Mouse (Mus musculus) left cerebral cortex, postnatal 10 days (tissue): ENCODE data around the gene Gm5458. TPM values are rescaled to one million over a fixed set of nuclear protein-coding genes. Genes with fewer than 3 reads are reported as not detected.
A peak's percentile ranks its signal among the peaks of the same experiment; 100 is the strongest.
"Not testable (repeated sequence)": the region's sequence is repeated elsewhere in the genome, so short reads cannot be mapped to it uniquely, and the experiment has no call there.

Experiments used
- DNase-seq, 2 experiments: peaks; one replicate each; pipeline ENCODE4 v3.0.0; 2021 to 2022; ENCODE audit warnings: low spot score in 2 of 2, mixed read lengths in 1 of 2; ENCODE audit errors: extremely low spot score in 1 of 2
- intact Hi-C: fragments of 180-260 bp; cut with DNase I; formaldehyde crosslinking; loops from one replicate; pipeline ENCODE4 v1.15.1; 2025
- total RNA-seq, 2 experiments: library from RNA; stranded (reverse); gene quantifications; 2 replicates each; pipeline ENCODE4 v1.2.3; 2021

Gene Gm5458
- total RNA-seq = not detected

- intact Hi-C loops, DNase-seq: not testable (repeated sequence)
Observed at GRCm38 (mm10) chr14:19602481-19602880, at the start of gene Gm5458. Gm5458 (minus strand) TSS chr14:19602581.

DNA sequence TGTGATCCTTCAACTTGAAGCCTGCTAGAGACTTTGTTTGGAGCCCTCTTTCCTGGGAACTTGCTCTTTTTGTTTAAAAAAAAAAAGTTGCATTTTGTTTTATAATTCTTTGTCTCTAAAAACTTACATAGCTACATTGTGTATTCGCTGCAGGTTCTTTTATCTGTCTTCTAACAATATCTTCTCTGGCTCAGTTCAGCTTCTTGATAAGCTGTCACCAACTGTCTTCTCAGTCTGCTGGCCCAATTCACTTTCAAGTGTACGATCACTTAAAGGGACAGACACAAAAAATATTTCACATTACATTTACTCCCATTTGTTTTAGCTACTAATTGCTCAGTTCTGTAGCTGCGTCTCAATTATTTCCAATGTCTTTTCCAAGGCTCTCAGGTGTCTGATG, 43.9 kb upstream of the Gm5458 start:
- intact Hi-C loops = no loop called here
- DNase-seq = no peak

DNA sequence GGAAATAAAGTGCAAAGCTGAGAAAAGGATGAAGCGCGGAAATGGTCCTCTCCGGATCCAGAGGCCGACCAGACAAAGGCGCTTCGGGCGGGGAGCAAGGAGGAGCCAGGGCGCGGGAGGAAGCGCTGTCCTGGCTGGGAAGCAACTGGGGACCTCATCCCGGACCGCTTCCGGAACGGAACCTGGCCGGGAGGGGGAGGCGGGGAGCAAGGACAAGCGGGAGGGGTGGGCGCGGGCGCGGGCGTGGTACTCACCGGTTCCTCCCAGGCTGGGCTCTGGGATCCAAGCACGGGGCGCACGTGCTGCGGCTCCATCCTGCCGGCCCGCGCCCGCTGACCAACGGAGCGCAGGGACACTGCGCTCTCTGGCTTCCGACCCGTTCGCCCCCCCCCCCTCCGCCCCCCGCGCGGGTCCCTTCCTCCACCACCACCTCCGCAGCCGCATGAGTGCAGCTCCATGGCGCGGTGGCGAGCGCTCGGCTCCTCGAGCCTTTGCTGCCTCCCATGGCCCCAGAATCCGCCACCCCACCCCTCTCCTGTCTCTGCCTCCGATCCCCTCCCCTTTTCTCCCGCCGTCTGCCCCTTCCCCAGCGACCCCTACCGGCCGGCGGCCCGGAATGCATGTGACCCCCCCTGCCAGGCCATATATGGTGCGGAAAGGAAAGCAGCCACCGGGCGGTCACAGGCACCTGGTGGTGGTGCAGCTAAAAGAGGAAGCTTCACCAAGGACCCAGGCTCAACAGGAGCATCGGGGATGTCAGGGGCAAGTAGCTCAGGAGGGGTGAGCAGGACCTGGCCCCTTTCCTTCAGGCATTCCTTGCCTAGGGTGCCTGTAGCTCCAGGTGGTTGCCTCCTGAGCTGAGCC, 17.3 kb downstream of the Gm5458 start, which contains the start of gene Gm2237:
TSS of gene Gm2237 (minus strand) at position 332 of the 864 bp plus-strand sequence.
- intact Hi-C loops = not testable (repeated sequence)
- DNase-seq = peak in 1 of 2 experiments; percentile 45

GRCm38 (mm10) chr14:19549863-19550262, 52.5 kb downstream of the Gm5458 start, which contains the start of gene Gm2244:
Gm2244 (minus strand) TSS chr14:19549963.
- intact Hi-C loops, DNase-seq: not testable (repeated sequence)

Other genes with a start within 250 kb of the Gm5458 start
- not detected for gene Gm21738, start 183.7 kb downstream of the Gm5458 start, total RNA-seq
- gene Gm2244, start 52.6 kb downstream of the Gm5458 start, total RNA-seq = not detected
- gene Gm2237, start 17.4 kb downstream of the Gm5458 start, total RNA-seq = 10 to 100 TPM; 12.2 to 12.6 TPM
- 10 to 100 TPM; 13.0 to 14.9 TPM for gene Nid2, start 148.7 kb upstream of the Gm5458 start, total RNA-seq
- gene Rtraf, start 221.2 kb upstream of the Gm5458 start, total RNA-seq = 10 to 100 TPM; 55.3 to 58.1 TPM